Mouse (Mus musculus) cerebellum, postnatal 4 days (tissue): ENCODE measurements around the gene Bach1.
"Not testable (repeated sequence)": the region's sequence is repeated elsewhere in the genome, so short reads cannot be mapped to it uniquely, and the experiment has no call there.

ENCODE experiments used
- DNase-seq, 2 experiments: peaks; one replicate each; pipeline ENCODE4 v3.0.0; 2022; ENCODE audit warnings: low spot score in 2 of 2, mixed read lengths in 1 of 2

Bach1 gene

GRCm38 (mm10) chr16:87680912-87681634 is 17.7 kb upstream of the Bach1 start:
- DNase-seq = no peak

GRCm38 (mm10) chr16:87681848-87682247 is 16.9 kb upstream of the Bach1 start:
- no peak for DNase-seq

GRCm38 (mm10) chr16:87686458-87686857 is 12.3 kb upstream of the Bach1 start:
- no peak for DNase-seq

- no peak for DNase-seq
Measured at GRCm38 (mm10) chr16:87687346-87687745, 11.4 kb upstream of the Bach1 start.

- DNase-seq = not testable (repeated sequence)
Measured at GRCm38 (mm10) chr16:87688328-87688727, 10.4 kb upstream of the Bach1 start.

GRCm38 (mm10) chr16:87688823-87689222 is 9.9 kb upstream of the Bach1 start:
- DNase-seq = not testable (repeated sequence)

GRCm38 (mm10) chr16:87689225-87689624 is 9.5 kb upstream of the Bach1 start:
- DNase-seq = no peak

- DNase-seq = no peak
Measured at GRCm38 (mm10) chr16:87690506-87690905, 8.2 kb upstream of the Bach1 start.

- no peak for DNase-seq
Measured at GRCm38 (mm10) chr16:87691102-87691501, 7.6 kb upstream of the Bach1 start.

GRCm38 (mm10) chr16:87692591-87692990 is 6.2 kb upstream of the Bach1 start:
- no peak for DNase-seq

GRCm38 (mm10) chr16:87697707-87698365 is 909 bp upstream of the Bach1 start:
- DNase-seq = no peak

- DNase-seq = no peak
Measured at GRCm38 (mm10) chr16:87699306-87699692, 554 bp downstream of the Bach1 start.

- peak in 1 of 2 experiments; percentile 18 for DNase-seq
Measured at GRCm38 (mm10) chr16:87699693-87700394, 1.1 kb downstream of the Bach1 start.

GRCm38 (mm10) chr16:87700395-87700765 is 1.6 kb downstream of the Bach1 start:
- no peak for DNase-seq

- no peak for DNase-seq
Measured at GRCm38 (mm10) chr16:87701891-87702290, 3.1 kb downstream of the Bach1 start.

GRCm38 (mm10) chr16:87702881-87703280 is 4.1 kb downstream of the Bach1 start:
- no peak for DNase-seq

GRCm38 (mm10) chr16:87704225-87704624 is 5.5 kb downstream of the Bach1 start:
- no peak for DNase-seq

GRCm38 (mm10) chr16:87705892-87706589 is 7.3 kb downstream of the Bach1 start:
- DNase-seq = no peak

- no peak for DNase-seq
Measured at GRCm38 (mm10) chr16:87707335-87707734, 8.6 kb downstream of the Bach1 start.

GRCm38 (mm10) chr16:87708570-87708969 is 9.8 kb downstream of the Bach1 start:
- DNase-seq = no peak

- DNase-seq = no peak
Measured at GRCm38 (mm10) chr16:87709144-87709543, 10.4 kb downstream of the Bach1 start.

- no peak for DNase-seq
Measured at GRCm38 (mm10) chr16:87709971-87710370, 11.2 kb downstream of the Bach1 start.
